Mouse (Mus musculus) layer of hippocampus, postnatal 36 days (tissue): ENCODE results near the gene Mrpl37. TPM values are rescaled to one million over a fixed set of nuclear protein-coding genes. Genes with fewer than 3 reads are reported as not detected.
A peak's percentile ranks its signal among the peaks of the same experiment; 100 is the strongest.
"Not testable (repeated sequence)": the region's sequence is repeated elsewhere in the genome, so short reads cannot be mapped to it uniquely, and the experiment has no call there.

Source experiments
- DNase-seq, 2 experiments: peaks; one replicate each; pipeline ENCODE4 v3.0.0; 2022
- total RNA-seq, 2 experiments: library from RNA; stranded (reverse); gene quantifications; 2 replicates each; pipeline ENCODE4 v1.2.3; 2021

Gene Mrpl37
- 10 to 100 TPM; 60.4 to 62.9 TPM for total RNA-seq

DNA sequence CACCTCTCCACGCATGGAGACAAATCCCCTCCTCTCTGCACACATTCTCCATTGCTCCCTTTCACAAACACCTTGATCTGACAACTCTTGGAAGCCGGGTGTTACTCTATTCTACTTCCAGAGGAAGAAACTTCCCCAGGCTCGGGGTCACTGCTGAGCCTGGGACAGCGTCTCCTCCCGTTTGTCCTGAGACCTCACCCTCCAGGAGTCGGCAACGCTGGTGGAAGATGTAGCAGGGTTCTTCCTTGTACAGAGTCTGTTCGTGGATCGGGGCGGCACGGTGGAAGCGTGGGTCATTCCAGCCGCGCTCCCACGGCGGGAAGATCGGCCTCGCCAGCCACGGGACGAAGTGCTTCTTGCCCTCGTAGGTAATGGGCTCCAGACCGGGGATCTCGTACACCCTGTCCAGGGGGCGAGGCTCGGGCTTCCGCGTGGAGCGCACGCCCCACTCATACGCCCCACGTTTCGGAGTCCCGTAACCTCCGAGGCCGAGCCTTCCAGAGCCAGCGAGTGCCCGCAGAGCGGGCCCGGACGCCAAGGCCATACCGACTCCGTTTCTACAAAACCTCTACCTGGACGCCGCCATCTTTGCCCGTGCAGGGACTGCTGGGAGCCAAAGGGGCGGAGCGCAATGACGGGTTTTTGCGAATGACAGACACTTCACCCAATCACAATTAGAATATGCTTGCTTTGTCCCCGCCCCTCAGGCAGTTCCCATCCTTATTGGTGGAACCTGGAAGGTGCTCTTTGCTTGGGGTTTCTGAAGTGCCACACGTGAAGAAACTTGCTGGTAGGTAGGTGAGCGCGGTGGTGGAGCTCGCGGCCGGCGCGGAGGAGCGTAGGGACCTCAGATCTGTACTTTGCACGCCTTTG, at the start of gene Mrpl37, which contains the start of gene Cyb5rl:
Gene Mrpl37, minus strand, starts transcription at position 617 of the 873 bp plus-strand sequence.
Gene Cyb5rl, plus strand, starts transcription at position 737 of the 873 bp plus-strand sequence.
- DNase-seq: peak; percentile 95 to 97

DNA sequence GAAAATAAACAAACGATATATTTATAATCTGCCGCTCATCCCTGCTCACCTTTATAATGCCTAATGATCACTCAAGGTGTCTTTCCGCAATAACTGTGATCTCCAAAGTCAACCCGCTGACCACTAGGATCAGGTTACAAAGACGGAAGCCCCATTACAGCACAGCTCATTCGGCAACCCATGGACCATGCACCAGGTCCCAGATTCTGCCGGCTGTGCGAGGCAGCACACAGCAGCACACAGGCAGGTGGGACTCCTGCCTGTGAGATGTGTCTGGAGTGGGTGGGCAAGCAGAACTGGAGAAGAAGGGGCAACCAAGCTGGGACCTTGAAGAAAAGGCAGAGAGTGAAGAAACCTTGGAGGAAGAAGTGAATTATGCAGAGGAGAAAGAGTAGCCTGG, 47.6 kb upstream of the Mrpl37 start:
- no peak for DNase-seq

DNA sequence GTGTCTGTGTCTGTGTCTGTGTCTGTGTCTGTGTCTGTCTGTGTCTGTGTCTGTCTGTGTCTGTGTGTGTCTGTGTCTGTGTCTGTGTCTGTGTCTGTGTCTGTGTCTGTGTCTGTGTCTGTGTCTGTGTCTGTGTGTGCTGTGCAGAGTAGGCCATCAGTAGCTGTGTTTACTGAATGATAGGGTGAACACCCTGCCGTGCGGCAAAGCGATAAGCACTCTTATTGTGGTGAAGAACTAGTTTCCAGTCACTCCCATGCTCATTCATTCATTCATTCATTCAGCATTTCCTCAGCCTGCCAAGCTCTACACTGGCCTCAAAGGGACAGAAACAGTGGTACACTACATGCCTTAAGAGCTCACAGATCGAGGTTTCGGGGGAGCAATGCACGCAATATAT, 42.5 kb upstream of the Mrpl37 start:
- not testable (repeated sequence) for DNase-seq

DNA sequence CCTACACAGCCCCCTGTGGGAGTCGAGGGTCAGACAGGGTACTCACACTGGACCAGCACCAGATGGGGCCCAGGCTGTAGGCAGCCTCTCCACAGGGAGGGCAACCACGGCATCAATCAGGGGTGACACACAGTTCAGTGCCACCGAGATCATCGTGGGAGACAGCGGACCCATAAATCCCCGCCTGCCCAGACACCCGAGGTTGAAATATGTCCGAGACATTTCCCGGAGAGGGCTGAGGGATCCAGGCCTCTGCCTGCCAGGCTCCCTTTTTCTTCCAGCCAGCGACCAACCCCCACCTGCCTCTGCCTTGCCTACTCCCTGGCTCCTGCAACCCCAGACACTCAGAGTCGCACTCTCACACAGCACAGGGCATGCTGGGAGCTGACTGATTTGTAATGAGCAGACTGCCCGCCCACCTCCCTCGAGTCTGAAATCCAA, 41.6 kb upstream of the Mrpl37 start:
- DNase-seq: no peak

DNA sequence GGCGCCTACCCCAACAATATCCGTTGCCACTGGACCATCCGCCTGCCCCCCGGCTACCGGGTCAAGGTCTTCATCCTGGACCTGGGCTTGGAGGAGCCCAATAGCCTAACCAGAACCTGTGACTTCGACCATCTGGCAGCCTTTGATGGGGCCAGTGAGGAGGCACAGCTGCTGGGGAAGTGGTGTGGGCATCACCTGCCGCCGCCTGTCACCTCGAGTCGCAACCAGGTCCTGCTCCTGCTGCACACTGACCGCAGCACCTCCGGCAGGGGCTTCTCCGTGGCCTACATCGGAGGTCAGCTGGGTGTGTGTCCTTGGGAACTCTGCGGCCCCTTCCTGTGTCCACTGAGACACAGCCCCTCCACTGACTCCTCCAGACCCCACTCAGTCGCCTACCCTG, 40.1 kb upstream of the Mrpl37 start:
- no peak for DNase-seq

DNA sequence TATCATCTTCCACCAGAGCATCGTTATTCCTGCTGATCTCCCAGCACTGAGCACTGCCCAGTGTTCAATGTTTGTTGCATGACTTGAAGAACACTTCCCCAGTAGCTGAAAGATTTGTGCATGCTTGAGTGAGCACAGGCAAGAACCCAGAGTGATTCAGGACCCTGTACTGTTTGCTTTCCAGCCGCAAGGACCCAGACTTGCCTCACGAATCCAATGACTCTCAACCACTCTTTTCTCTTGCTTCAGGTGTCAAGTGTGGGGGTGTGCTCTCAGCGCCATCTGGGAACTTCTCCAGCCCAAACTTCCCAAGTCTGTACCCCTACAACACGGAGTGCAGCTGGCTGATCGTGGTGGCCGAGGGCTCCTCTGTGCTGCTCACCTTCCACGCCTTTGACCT, 35.6 kb upstream of the Mrpl37 start:
- DNase-seq: no peak

DNA sequence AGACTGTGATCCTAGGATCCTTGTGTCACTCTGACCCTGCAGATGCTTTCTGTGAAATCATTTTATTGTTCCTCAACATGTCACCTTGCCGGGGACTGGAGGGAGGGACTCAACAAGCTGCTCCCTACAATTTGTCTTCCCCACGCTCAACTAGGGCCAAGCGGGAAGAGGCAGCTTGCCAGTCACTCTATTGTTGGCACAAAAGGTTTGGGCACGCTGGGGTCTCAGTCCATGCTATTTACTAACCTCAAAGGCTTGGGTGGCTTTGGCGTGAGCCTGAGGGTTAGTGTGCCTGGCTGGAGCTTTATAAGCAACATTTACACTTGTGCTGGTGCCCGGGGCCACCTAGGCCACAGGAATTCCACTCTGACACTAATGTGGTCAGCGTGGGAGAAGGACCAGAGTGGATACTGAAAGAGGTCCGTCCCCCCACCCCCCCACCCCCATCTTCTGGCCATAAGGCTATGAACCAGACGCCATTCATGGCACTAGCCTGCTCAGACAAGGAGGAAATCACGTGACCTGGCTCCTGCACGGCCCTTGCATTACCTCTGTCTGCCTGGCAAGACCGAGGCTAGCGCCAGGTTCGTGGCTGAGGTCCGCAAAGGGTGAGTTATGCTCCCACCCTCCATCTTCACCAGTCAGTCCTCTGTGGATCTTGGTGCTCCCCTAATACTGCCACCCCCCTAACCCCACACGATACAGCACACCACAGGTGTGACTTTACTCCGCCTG, 32.3 kb upstream of the Mrpl37 start:
- DNase-seq: no peak

DNA sequence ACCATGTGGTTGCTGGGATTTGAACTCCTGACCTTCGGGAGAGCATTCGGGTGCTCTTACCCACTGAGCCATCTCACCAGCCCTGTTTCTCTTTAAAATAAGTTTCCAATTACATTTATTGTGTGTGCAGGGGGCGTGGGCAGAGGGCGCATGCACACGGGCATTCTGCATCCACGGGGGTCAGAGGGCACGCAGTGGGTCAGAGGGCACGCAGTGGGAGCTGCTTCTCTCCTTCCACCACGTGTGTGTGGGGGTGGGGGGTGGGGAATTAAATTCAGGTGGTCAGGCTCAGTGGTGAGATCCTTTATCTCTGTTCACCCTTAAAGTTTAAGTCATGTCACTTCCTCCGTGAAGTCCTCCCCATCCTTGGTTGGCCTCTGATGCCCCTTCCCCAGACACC, 31.7 kb upstream of the Mrpl37 start:
- DNase-seq: no peak

DNA sequence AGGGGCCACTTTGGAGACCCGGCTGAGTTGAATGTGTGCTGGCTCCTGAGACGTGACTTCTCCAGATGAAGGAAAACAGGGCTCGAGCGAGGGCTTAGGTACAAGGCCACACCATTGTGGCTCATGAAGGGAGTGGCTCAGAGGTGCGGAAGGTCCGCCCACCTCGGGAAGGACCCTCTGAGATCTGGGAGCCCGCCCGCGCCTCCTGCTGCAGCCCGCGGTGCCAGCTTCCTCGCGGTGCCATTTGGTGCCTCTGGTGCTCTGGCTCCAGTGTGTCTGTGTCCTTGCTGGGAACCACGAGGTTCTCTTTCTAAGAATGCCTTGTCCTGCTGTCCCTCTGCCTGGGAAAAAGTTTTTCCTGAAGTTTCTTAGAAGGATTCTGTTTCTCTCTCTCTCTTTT, 31.2 kb upstream of the Mrpl37 start:
- no peak for DNase-seq

DNA sequence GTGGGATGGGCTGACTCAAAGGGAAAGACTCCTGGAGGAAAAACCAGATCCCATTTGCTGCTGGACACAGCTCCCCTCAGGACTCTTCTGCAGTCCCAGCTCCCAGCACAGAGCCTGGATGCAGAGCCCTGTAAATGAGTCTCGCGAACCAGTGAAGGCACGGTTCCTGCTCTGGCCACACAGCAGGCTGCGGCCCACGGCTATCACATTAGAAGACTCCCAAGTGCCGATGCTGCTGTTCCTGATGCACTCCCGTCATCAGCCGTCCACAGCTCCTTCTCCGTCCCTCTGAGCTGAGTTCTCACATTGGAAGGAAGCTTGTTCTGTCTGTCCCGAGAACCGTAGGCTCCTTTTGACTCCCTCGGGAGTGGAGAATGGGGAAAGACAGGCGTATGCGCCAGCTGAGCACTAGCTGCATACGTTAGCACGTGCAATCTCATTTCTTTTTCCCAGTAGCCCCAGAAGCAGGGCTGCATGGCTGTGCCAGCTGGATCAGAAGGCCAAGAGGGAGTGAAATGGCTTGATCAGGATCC, 30.2 kb upstream of the Mrpl37 start, which contains the start of gene Cdcp2:
Gene Cdcp2, plus strand, starts transcription at position 51 of the 533 bp plus-strand sequence.
- DNase-seq: no peak

DNA sequence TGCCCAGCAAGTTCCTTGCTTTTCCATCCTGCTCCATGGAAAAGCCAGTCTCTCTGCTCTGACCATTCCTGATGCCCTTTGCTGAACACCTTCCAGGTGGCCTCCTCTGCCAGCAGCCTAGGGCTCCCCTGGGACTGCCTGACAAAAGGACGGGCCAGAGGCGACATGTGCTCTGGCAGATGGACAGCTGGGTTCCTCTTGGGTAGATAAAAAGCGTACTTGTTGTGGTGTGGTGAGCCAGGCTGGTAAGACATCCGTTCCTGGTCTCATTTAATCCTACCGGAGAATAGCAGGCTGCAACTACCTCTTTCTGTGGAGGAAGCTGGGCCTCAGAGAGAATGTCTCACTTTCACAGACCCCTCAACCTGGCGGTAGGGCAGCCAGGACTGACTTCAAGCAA, 29.4 kb upstream of the Mrpl37 start:
- no peak for DNase-seq

DNA sequence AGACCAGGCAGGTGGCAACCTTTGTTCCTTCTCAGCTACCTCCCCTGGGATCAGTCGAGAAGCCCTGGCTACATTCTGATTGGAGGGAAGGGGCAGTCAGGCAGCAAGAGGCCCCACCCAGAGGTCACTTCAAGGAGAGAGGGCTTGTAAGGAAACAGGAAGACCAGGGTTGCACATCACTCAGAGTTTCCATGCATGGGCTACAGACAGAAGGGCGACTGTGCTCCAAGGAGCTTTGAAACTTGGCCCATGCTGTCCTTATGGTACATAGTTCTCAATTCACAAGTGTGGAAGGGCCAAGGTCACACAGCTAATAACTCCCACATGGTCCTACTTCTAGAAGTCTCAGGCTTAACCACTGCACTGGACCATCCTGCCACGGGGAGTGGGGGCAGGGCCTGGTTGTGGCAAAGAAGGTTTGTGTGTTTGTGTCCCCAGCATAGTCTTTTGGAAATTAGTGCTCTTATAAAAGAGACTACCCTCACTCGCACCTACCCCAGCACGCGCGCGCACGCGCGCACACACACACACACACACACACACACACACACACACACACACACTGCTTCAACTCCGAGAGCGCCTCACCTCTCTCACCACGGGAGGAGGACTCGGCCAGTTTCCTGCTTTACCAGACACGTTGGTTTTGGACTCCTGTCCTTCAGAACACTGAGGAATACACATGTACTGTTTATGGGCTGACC, 28.0 kb upstream of the Mrpl37 start:
- no peak for DNase-seq

DNA sequence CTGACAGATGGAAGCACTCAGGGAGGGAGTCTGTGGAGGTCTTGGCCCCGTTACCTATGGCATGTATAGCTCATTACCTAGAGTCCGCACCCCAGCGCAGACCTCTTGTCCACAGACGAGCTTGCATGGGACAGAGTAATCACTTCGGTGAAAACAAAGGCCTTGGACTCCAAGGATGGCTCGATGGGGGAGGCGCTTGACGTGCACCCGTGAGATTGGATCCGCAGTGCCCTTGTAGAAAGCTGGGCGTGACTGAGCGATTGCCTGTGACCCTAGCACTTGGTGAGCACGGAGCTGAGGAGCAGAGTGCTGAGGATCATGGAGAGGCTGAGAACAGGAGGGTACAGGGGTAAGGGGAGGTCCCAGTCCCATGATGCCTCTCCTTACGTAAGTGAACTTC, 25.0 kb upstream of the Mrpl37 start:
- DNase-seq: no peak

DNA sequence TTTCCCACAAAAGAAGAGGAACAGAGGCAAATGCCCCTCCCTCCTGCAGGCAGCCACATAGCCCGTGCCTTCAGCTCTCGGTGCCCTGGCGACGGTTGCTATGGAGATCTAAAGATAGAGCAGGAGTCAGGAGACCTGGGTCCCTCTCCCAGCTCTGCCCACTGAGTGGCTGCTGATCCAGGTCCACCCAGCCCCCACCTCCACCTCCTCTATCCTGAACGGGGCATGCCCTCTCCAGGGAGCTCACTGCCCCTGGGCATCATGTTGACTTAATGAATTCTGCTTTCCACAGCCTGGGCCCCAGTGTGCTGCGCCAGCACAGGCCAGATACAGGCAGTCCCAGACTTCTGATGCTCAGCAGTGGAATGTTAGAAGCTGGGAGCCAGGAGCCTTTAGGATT, 18.2 kb upstream of the Mrpl37 start:
- peak; percentile 59 to 75 for DNase-seq

DNA sequence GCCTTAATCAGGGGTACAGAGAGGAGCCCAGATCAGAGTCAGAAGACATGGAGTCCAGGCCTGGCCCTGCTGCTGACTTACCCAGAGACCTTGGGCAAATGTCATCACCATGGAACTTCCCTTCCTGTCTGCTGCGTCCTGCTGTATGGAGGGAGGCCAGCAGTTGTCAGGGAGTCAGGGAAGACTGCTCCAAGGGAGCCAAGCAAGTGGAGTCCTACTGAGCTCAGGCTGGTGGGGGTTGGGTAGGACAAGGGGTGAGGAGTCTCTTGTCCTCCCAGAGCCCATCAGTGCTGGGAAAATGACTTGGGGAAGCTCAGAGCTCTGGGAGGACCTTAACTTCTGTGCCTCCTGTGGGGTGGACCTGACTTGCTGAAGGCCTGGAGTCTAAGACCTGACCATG, 17.7 kb upstream of the Mrpl37 start:
- no peak for DNase-seq

DNA sequence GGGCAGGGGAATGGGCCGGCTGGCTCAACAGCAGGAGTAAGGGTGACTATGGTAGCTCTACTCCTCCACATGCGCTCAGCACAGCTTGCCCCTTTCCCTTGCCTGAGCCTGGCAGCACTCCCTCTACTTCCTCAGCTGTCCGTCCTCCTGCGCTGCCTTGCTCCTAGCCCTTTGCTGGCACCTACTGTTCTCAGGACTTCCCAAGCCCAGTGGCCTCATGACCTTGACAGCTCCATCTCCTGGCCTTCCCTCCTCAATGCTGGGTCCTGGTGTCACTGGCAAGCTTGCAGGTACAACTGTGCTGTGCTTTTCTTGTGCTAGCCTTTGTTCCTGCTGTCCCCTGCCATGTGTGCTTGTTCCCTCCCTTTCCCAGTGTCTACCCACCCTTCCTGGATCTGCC, 16.5 kb upstream of the Mrpl37 start:
- DNase-seq: no peak

DNA sequence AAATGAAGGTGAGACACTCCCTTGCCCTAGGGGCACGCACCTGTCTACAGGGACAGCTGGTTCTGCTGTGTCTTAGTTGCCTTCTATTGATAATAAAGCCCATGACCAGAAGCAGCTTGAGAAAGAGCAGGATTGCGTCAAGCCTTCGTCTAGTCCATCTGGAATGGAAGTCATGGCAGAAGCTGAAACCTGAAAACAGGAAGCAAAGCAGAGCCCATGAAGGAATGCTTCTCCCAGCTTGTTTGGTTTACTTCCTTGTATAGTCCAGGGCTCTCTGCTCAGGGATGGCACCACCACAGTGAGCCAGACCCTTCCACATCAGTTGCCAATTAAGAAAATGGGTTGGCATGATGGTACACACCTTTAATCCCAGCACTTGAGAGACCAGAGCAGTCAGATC, 15.5 kb upstream of the Mrpl37 start:
- DNase-seq: no peak

DNA sequence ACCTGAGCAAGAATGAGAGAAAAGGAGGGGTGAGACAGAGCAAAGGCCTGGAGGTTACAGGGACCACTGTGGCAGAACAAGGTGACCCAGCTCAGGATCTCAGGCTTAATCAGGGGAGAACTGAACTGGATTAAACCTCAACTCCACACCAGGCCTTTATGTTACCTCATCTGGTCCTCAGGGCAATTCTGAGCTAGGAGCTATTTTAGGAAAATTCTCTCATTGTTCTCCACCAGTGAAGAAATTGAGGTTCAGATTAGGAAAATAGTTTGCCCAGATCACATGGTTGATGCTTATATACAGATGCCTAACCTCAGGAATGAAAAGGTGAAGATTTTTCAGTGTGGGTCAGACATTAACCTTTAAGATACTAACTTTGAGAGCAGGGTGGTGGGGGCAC, 13.0 kb upstream of the Mrpl37 start:
- DNase-seq: no peak

DNA sequence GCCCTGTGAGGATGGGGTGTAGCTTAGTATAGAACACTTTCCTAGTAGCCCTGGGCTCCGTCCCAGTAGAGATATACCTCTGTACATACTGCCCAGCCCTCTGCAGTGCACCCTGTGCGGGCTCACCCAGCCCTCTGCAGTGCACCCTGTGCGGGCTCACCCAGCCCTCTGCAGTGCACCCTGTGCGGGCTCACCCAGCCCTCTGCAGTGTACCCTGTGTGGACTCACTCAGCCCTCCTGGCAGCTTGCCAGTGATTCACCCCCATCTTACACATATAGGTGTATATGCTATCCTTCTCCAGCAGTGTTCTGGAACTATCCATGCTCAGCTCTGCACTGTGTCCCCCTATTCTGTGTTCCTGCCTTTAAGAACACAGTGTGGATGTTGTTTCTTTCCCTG, 12.2 kb upstream of the Mrpl37 start:
- DNase-seq: no peak

DNA sequence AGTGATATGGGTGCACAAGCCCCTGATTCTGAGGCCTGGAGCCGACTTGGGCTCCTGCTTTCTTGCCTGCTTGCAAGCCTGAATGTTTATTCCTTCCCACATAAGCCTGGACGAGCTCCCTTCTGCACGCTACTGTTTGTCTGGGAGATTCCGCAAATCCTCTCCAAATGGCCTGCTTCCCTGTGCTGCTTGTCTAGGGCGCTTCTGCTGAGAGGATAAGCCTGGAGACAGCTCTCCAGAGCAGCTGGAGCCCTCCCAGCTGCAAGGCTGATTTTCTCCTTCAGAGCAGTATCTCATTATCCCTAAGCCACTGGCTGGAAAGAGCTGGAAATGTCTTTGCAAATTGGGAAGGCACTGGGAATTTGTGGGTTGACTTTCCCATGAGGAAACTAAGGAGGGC, 8.8 kb upstream of the Mrpl37 start:
- DNase-seq: no peak

DNA sequence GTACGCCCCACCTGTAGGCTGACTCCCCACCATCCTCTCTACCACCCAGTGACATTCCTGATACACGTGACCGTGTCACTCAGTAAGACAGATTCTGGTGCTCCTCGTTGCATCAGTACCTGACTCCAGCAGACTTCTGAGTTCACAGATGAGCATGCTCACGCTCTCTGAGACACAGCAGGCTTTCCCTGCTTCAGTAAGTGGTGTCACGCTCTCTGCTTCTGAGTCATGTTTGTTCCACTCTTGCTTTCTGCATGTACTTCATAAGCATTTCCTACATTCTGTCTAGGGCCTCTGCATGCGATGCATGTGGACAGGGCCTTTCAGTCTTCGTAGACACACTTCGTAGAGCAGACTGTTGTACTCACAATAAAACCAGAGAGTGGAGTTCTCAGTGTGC, 5.7 kb upstream of the Mrpl37 start:
- DNase-seq: no peak

DNA sequence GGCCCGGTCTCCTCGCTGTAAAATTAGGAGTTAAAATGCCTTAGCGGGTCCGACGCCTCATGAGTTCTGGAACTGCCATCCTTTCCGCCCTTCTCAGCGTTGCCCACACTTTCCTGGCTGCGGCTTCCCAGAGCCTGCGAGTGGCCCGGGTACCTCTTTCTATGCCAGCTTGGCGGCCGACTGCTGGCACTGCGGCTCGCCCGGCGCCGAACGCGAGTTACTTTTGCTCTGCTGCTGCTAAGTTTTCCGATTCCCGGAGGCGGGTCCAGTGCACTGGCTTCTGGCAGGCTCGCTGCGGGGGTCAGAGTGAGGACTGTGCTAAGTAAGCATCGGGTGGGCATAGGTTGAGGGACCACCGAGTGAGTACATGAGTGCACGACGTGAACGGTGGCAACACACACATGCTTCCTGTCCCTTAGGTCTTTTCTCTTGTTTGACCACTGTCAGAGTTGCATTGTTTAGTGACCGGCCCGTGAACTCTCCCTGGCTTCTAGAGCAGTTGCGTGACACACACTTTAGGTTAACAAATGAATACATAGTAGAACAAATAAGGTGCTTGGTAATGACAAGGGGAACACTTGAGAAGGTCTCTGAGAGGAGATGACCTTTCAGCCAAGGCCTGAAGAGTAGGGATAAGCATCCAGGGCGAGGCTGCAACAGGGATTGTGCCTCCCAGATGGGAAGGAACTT, 628 bp upstream of the Mrpl37 start:
- no peak for DNase-seq
